ENCODE assay signal across 10 mouse cellular contexts in genomic region chr10:87676041-87676672, GRCm38 (mm10).
DNase-seq lines count a peak whose midpoint lies in the region; ATAC-seq lines count a peak whose summit lies in the region.
"Had no signal": no experiment of that assay in that cellular context is flagged by ENCODE, and none has a peak within 500 bp of the region (broad histone marks: within the 10 kb centered on the region; RNA-seq: fewer than 3 reads in every experiment).

No protein-coding gene starts in this region.

- H3K4me1 ChIP-seq in hindbrain, embryonic 16.5 days (ENCODE audit: control insufficient read depth, insufficient read depth, low read depth, low read length) = no peaks in the 10 kb centered on the region
- H3K4me1 ChIP-seq in hindbrain, embryonic 10.5 days (replicated peaks) = no peaks in the 10 kb centered on the region
- H3K4me1 ChIP-seq in midbrain, embryonic 14.5 days (ENCODE audit: control insufficient read depth, insufficient read depth, low read length) = no peaks in the 10 kb centered on the region
- no peaks in the 10 kb centered on the region for H3K4me1 ChIP-seq in midbrain, embryonic 13.5 days (replicated peaks)

- no peak overlapping the region for H3K4me3 ChIP-seq in hindbrain, embryonic 16.5 days (ENCODE audit: low read length)
- H3K4me3 ChIP-seq in hindbrain, embryonic 10.5 days = no peak overlapping the region
- no peak overlapping the region for H3K4me3 ChIP-seq in midbrain, embryonic 14.5 days (replicated peaks; ENCODE audit: low read depth, low read length)
- H3K4me3 ChIP-seq in midbrain, embryonic 13.5 days (replicated peaks) = no peak overlapping the region

- no peak overlapping the region for H3K27ac ChIP-seq in hindbrain, embryonic 16.5 days (ENCODE audit: low read depth, low read length)
- H3K27ac ChIP-seq in hindbrain, embryonic 10.5 days = no peak overlapping the region
- H3K27ac ChIP-seq in midbrain, embryonic 14.5 days (replicated peaks; ENCODE audit: low read depth, low read length) = no peak overlapping the region
- H3K27ac ChIP-seq in midbrain, embryonic 13.5 days = no peak overlapping the region

- no peaks in the 10 kb centered on the region for H3K27me3 ChIP-seq in hindbrain, embryonic 16.5 days (replicated peaks; ENCODE audit: control insufficient read depth, insufficient read depth, low read length)
- no peaks in the 10 kb centered on the region for H3K27me3 ChIP-seq in hindbrain, embryonic 10.5 days (ENCODE audit: insufficient read depth, poor library complexity, severe bottlenecking)
- no peaks in the 10 kb centered on the region for H3K27me3 ChIP-seq in midbrain, embryonic 14.5 days (ENCODE audit: control insufficient read depth, insufficient read depth, low read length)
- no peaks in the 10 kb centered on the region for H3K27me3 ChIP-seq in midbrain, embryonic 13.5 days

- peak; percentile 71; the same call in 1 of the 2 replicates for ATAC-seq in hindbrain, embryonic 16.5 days
- ATAC-seq in midbrain, embryonic 14.5 days (ENCODE audit: low FRiP score, low TSS enrichment) = no peak
- no peak for ATAC-seq in midbrain, embryonic 13.5 days

- no peaks in the 10 kb centered on the region for H3K36me3 ChIP-seq in hindbrain, embryonic 16.5 days (ENCODE audit: control insufficient read depth, insufficient read depth, low read length)
- H3K36me3 ChIP-seq in hindbrain, embryonic 10.5 days = no peaks in the 10 kb centered on the region
- H3K36me3 ChIP-seq in midbrain, embryonic 14.5 days (ENCODE audit: control insufficient read depth, insufficient read depth, low read length) = no peaks in the 10 kb centered on the region
- H3K36me3 ChIP-seq in midbrain, embryonic 13.5 days = no peaks in the 10 kb centered on the region

- DNase-seq in hindbrain, embryonic 10.5 days (ENCODE audit: low spot score) = no peak
- DNase-seq in midbrain, embryonic 14.5 days = peak; percentile 74
- peak; percentile 15 for DNase-seq in brain, adult 2 months (ENCODE audit: low read depth, low spot score)
- peak; percentile 33 for DNase-seq in mesoderm, embryonic 11.5 days (ENCODE audit: low read depth, low spot score)
- no peak for DNase-seq in thymus, postnatal 14 days
- no peak for DNase-seq in kidney, adult 11 months
- DNase-seq: liver; right cerebral cortex, postnatal 14 days had no signal

- H3K4me2 ChIP-seq in hindbrain, embryonic 16.5 days (ENCODE audit: low read length) = no peak overlapping the region
- H3K4me2 ChIP-seq in midbrain, embryonic 14.5 days (ENCODE audit: low read length) = no peak overlapping the region
- no peak overlapping the region for H3K4me2 ChIP-seq in midbrain, embryonic 13.5 days (replicated peaks)

- H3K9ac ChIP-seq in hindbrain, embryonic 16.5 days (ENCODE audit: low read depth, low read length) = no peak overlapping the region
- no peak overlapping the region for H3K9ac ChIP-seq in midbrain, embryonic 14.5 days (replicated peaks; ENCODE audit: low read length)
- no peak overlapping the region for H3K9ac ChIP-seq in midbrain, embryonic 13.5 days (replicated peaks)

- WGBS in hindbrain, embryonic 16.5 days = 69% methylated on average over 4 of the region's 4 CpGs
- WGBS in hindbrain, embryonic 10.5 days = 74% methylated on average over 4 of the region's 4 CpGs
- 76% methylated on average over 4 of the region's 4 CpGs for WGBS in midbrain, embryonic 14.5 days
- WGBS in midbrain, embryonic 13.5 days = 73% methylated on average over 4 of the region's 4 CpGs

- H3K9me3 ChIP-seq in hindbrain, embryonic 16.5 days (ENCODE audit: control insufficient read depth, low read length) = no peaks in the 10 kb centered on the region
- H3K9me3 ChIP-seq in hindbrain, embryonic 10.5 days = no peaks in the 10 kb centered on the region
- H3K9me3 ChIP-seq in midbrain, embryonic 14.5 days (ENCODE audit: control insufficient read depth, low read length) = no peaks in the 10 kb centered on the region
- H3K9me3 ChIP-seq in midbrain, embryonic 13.5 days = no peaks in the 10 kb centered on the region

Comparison
In these comparisons a context has a peak if more than half of its experiments do, and no peak if none do; other contexts are left out.
1. DNase-seq: peak in midbrain, embryonic 14.5 days (single experiment), brain, adult 2 months (single experiment) and mesoderm, embryonic 11.5 days (single experiment); none in hindbrain, embryonic 10.5 days (single experiment), thymus, postnatal 14 days (single experiment) and kidney, adult 11 months (single experiment).